Mouse (Mus musculus): ENCODE data around the gene Tmc2.

DNA sequence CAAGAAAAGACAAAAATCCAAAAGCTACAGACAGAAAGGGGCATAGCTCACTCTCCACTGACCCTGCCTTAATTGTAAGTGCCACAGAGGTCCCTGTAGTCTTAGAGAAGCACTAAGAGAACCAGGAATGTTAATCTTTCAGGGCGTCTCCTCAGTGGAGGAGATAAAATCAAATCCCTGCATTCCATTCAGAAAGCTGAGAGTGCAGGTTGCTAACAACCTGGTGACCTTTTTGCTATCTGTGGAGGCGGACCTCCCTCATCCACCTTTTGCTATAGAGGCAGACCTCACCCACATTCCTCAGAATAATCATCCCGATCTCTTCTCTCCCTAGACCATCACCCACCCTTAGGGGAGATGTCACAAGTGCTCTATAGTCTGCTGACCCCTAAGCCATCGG is 94.1 kb downstream of the Tmc2 start:
- TF ChIP-seq CTCF (IDR thresholded peaks at IDR 0.05; ENCODE audit: insufficient read depth, low read length): no peak
- no peak for TF ChIP-seq POLR2A (IDR thresholded peaks at IDR 0.05; ENCODE audit: borderline replicate concordance, extremely low read depth, low read depth, low read length)

Measured in lung, adult 2 months (tissue).